Mouse (Mus musculus) layer of hippocampus, postnatal 10 days (tissue): ENCODE measurements around the gene Adamtsl1. TPM values are rescaled to one million over a fixed set of nuclear protein-coding genes. Genes with fewer than 3 reads are reported as not detected.

ENCODE experiments used
- DNase-seq, 2 experiments: peaks; one replicate each; pipeline ENCODE4 v3.0.0; 2021; ENCODE audit warnings: low spot score in 2 of 2
- total RNA-seq, 2 experiments: library from RNA; stranded (reverse); gene quantifications; 2 replicates each; pipeline ENCODE4 v1.2.3; 2021

Gene Adamtsl1
- total RNA-seq, 2 experiments from 2014 or later: 11.4 to 11.5 TPM

GRCm38 (mm10) chr4:86306753-86307152, 792.8 kb downstream of the Adamtsl1 start:
- no peak for DNase-seq

DNA sequence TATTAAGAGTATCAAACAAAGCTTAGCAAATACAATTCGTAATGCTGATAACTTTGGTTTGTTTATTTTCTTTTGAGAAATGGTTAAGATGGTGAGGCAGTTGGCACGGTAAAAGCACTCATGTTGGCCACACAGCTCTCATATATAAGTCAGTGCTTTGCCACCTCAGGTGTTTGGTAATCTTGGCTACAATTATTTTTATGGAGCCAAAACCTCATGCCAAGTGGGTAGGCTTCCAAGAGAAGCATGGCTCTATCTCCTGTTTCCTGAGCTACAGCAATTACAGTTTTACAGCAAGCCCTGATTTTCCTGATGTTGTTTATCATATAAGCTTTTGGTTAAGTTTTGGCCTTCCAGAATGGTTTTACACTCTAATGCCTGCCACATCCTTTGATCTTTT, 795.2 kb downstream of the Adamtsl1 start:
- no peak for DNase-seq

DNA sequence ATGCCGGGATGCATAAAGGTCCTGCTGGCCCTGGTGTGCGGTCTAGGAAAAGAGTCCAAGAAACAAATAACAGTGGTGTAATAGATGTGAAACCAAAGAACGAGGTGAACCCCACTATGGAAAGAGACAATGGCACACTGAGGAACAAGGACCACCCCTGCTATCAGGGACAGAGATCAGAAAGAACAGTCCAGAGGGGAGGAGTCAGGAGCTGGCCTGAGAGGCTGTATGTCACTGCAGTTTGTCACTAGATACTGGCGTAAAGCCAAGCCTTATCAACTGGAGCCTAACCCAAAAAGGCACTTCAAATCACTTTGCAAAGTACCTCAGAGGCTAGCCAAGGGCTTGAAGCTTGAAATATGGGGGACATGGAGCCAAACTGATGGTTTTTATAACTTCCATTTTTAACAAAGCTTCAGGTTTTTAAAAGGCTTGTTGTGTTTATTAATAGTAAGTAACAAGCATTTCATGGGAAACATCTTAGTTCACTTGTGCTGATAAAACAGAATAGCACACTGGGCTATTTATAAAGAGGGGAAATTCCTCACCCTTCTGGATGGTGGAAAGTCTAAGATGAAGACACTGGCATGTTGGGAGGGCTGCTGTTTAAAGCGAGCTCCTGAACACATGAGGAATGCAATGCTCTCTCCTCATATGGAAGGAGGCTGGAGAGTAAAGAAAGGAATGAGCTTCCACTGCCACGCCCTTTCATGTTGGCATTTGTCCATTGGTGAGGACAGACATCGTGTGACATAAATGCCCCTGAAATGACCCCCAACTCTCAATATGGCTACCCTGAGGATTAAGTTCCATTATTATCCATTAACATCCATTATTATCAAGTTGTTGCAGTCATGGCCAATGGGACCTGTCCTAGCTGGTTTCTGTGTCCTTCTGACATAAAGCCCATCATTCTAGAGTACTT, 797.1 kb downstream of the Adamtsl1 start:
- DNase-seq: no peak

- DNase-seq: no peak
These were observed 798.4 kb downstream of the Adamtsl1 start for GRCm38 (mm10) chr4:86312366-86312765.

GRCm38 (mm10) chr4:86314442-86314841, 800.5 kb downstream of the Adamtsl1 start:
- DNase-seq: no peak

- no peak for DNase-seq
These were observed 801.1 kb downstream of the Adamtsl1 start for GRCm38 (mm10) chr4:86315122-86315521.

DNA sequence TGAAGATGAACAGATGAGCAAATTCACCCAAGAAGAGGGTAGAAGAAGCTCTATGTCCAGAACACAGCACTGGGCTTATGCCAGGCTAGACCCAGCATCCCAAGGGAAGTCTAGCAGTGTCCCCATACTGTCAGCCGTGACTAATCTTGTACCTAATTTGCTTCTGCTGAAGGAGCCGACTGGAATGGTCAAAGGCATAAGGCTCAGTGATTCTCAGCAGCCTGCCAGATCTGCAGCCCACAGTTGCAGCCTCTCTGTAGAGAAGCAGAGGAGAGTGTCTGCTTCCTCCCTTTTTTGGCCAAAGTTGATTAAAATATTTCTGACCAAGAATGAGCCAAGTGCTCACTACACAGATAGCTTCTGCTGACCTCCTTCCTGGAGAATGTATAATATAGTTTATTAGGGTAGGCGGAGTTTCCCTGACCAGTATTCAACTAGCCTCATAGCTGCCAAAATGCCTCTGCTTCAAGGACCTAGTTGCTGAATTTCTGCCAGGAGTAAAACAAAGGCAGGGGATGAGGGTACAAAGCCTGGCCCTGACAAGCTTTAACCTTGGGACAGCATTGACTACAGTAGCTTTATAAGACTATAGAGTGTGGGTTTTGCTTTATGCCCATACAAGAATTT, 804.1 kb downstream of the Adamtsl1 start:
- DNase-seq: no peak

- no peak for DNase-seq
These were observed 811.4 kb downstream of the Adamtsl1 start for GRCm38 (mm10) chr4:86325411-86325810.

- DNase-seq: no peak
These were observed 812.0 kb downstream of the Adamtsl1 start for GRCm38 (mm10) chr4:86326003-86326402.

- no peak for DNase-seq
These were observed 812.7 kb downstream of the Adamtsl1 start for GRCm38 (mm10) chr4:86326638-86327037.

- no peak for DNase-seq
These were observed 815.5 kb downstream of the Adamtsl1 start for GRCm38 (mm10) chr4:86329481-86329880.

DNA sequence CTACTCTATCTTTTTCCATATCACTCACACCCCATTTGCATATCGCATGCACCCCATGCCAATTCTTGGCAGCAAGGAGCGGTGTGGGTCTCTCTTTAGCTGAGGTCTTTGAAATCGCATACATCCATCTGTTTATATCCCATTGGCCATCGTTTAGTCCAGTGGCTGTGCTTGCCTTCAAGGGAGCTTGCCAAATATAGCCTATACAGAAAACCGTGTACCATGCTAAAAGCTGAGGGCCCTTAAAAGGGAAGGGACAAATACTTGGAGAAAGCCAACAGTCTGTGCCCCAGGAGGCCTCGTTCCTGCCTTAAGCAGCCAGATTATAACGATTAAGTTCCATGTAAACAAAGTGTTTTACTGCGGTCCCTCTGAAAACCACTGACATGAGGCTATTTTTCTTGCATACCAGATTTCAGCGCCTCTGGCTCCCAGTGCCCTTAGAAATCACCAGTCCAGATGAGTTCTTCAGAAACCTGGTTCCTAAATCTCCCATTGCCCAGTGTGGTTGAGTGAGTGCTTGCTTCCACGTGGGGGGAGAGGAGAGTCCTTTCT, 822.0 kb downstream of the Adamtsl1 start:
- no peak for DNase-seq

DNA sequence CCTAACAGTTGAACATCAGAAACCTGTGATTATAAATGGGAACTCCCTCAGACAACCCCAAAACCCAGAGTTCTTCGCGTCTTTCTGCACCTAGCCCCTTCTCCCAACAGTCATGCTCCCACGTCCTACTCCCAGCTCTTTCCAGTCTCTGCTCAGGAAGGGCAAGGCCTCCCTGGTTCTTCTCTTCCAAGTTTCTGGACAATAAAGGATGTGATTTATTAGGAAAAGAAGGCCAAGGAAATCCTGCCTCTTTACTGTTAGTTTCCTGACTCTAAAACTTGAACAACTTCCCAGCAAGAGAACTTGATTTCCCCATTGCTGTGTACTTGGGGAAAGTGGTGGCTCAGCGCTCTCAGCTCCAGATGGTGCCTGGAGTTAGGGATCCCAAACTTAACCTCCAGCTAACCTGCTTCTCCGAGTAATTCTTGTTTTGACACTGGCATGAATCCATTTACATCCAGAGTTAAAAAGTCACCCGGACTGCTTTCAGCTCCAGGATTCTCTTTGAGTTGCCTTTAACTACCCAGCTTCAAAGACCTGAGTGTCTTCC, 823.3 kb downstream of the Adamtsl1 start:
- no peak for DNase-seq

GRCm38 (mm10) chr4:86349341-86349740, 835.4 kb downstream of the Adamtsl1 start:
- DNase-seq: no peak

DNA sequence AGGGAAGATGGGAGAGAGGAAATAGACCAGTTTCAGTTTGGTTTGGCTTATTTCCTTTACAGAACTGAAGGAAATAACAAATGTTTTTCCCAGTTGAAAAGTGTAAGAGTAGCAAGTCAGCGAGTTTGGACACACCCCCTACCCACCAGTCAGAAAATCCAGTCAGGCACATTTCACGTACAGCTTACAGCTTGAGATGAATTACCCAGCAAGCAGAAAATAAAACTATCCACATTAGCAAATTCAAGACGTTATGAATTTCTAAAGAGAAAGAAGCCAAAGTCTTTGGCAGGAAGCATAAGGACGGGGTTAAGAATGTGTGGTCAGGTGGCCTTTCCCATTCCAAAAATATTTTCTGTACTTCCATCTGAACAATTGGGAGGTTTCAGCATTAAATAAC, 838.1 kb downstream of the Adamtsl1 start:
- no peak for DNase-seq

DNA sequence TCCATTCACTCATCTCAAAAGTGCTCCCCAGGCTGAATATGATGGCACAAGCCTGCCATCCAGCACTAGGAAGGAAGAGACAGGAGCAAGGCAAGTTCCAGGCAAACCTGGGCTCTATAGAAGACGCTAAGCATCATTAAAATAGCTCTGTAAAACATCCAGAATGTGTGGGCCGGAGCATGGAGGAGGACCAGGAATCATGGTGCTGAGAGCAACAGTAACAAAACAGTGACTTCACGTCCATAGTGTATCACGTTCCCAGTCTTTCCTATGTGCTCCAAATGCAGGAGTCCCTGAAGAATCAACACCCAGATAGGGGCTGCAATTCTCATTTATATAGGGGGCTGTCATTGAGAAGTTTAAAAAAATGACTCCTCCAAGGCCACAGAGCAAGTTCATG, 839.6 kb downstream of the Adamtsl1 start:
- DNase-seq: no peak

DNA sequence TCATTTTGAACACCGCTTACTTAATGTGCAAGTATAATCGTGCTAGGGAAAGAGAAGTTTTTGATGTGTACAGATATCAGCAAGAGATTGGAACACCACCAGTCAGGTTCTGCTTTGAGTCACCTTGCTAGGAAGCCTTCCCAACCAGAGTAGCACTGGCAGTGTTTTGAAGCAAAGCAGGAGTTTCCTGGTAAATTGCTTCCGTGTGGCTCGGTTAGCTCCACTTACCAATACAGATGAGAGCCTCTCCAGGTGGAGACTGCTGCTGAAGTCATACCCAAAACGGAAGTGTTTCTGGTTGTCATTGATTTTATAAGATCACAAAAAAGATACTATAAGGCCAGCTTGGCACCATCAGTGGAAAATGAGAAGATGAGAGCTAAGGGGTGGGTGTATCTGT, 845.4 kb downstream of the Adamtsl1 start:
- DNase-seq: no peak

- no peak for DNase-seq
These were observed 855.1 kb downstream of the Adamtsl1 start for GRCm38 (mm10) chr4:86369055-86369454.

DNA sequence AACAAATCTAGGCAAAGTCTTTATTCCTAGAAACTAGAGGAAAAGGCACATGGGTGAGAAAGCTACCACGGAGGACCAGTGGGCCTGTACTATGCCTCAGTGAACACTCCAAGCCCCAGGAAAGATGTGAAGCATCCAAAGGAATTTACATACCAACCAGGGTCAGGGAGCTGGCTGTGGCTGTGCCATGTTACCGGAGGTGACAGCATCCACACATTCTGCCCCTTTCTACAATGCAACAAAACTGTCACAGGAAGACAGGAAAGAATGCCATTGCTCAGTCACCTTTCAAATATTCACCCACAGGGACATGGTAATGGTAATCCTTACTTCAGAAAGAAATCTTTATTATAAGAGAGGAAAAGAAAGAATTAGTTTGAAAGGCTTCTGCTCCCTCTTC, 859.2 kb downstream of the Adamtsl1 start:
- DNase-seq: no peak

GRCm38 (mm10) chr4:86383124-86383523, 869.2 kb downstream of the Adamtsl1 start:
- no peak for DNase-seq

GRCm38 (mm10) chr4:86385121-86385520, 871.1 kb downstream of the Adamtsl1 start:
- DNase-seq: no peak

- no peak for DNase-seq
These were observed 874.5 kb downstream of the Adamtsl1 start for GRCm38 (mm10) chr4:86388430-86388829.
